Mouse (Mus musculus): ENCODE data around the gene Ccz1.

DNA sequence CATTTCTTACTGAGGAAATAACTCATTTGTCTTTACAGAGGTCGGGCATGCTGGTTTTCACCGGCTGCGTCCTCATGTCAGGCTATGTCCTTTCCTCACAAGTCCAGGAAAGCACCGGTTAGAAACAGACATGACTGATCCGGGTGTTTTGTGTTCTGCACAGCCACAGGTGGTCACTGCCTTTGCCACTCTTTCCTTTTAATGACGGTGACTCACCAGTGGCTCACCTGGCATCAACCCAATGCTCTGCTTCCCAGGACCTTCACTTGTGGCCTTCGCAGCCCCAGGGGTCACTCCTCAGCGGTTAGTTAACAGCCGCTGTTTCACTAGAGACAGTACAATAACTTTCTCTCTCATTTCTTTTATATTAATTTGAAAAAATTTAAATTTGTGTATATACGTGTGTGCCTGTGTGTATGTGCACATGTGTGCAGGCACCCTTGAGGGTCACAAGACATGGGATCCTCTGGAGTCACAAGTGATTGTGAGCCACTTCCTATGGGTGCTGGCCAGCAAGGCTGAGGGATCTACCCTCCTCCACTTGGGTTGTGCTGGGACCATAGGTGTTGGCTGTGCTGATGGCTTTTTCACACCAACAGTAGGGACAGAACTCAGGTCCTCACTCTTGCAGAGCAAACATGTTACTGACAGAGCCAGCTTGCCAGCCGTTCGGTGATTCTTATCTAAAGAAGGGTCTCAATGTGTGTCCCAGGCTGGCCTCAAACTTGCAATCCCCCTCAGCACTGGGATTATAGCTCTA lies 48.9 kb downstream of the Ccz1 start:
- TF ChIP-seq TCF12 (IDR thresholded peaks at IDR 0.05; ENCODE audit: insufficient read depth, poor library complexity, severe bottlenecking): no peak
- no peak for TF ChIP-seq POLR2A (IDR thresholded peaks at IDR 0.05; ENCODE audit: insufficient read length, low read depth)
- no peak for TF ChIP-seq MAX (IDR thresholded peaks at IDR 0.05; ENCODE audit: low read depth)
